Mouse (Mus musculus) cerebellum, postnatal 36 days (tissue): Measurements from ENCODE around the gene Crb1.

Source experiments
- DNase-seq, 2 experiments: peaks; one replicate each; pipeline ENCODE4 v3.0.0; 2021 to 2022; ENCODE audit warnings: mixed read lengths in 2 of 2

Crb1 gene

DNA sequence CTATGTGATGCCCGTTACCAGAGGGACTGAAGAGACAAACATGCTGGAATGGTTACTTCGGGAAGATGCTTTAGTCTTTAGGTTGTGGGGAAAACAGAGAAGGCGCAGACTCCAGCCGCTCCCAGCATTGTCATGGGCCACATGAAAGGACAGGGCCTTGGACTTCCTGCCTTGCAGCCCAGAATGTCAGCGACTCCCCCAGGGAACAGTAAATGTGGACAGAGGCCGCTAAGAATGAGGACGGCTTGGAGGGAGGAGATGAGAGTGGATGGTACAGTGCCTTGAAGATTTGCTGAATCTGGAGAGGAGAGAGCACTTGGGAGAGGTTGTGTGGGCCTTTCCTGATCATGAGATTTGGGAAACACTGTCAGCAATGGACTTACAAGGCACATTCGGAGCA is 161.6 kb downstream of the Crb1 start:
- DNase-seq = no peak

DNA sequence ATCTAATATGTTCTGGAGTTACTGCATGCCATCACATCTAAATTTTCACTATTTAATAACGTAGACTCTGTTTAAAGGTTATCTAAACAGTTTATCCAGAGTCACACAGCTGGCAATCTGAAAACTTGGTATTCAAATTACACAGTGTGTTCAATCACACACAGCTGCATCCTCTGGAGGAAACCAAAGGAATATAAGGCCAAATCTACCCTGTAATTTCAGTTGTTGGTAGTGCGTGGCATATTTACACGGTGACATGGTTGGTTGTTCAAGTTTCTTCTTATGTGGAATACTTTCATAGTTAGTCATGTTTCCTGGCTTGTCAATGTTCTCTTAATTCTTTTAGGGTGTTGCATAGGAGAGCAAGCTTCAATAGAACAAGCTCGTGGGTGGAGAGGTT is 166.4 kb downstream of the Crb1 start:
- no peak for DNase-seq

DNA sequence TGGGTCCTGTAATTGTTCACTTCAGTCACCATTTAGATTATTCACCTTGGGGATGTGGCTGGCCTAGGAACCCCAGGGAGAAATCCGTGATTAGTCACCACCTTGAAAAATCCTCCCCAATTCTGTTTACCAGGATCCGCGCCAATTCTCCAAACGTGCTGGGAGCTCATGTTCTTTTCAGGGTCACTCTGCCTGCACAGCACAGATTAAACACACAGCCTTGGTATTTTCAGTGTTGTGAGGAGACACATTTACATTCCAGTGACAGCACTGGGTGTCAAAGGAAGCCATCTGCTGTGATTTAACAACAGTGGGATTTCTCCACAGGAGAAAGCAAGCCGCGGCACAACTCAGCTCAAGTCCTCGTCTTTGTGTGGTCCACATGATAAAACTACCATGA is 167.1 kb downstream of the Crb1 start:
- DNase-seq = peak in 1 of 2 experiments; percentile 11

DNA sequence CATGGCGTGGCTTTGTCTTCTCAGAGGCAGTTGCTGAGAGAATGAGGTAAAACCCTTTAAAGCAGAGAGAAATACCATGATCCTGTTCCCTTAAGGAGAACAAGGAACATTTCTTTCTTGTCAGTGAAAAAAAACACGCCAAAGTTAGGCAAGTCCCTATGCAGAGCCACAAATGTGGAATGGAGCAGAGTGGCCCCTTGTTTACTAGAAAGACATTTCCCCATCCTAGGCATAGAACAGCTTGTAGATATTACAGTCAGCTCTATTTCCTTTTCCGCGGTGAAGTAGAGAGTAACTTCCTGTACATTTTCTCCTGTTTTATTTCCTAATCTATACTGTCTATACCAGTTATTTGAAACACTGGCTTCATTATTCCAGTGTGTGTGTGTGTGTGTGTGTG is 170.6 kb downstream of the Crb1 start:
- DNase-seq = no peak

DNA sequence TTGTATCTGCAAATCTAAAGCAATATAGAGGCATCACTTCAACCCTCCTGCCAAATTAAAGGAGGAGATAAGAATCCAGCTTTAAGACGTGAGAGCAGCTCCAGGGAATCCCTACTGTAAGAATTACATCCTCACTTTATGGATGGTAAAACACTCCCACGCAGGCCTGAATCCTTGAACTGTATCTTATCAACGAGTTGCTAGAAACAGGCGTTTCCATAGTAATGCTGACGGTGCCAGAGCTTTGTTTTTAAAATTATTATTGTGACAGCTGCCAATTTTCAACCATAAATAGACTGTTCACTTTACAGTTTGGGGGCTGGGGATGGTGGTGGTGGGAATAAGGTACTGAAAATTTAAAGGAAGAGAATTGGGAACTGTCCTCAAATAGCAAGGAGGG is 173.9 kb downstream of the Crb1 start:
- DNase-seq = no peak

DNA sequence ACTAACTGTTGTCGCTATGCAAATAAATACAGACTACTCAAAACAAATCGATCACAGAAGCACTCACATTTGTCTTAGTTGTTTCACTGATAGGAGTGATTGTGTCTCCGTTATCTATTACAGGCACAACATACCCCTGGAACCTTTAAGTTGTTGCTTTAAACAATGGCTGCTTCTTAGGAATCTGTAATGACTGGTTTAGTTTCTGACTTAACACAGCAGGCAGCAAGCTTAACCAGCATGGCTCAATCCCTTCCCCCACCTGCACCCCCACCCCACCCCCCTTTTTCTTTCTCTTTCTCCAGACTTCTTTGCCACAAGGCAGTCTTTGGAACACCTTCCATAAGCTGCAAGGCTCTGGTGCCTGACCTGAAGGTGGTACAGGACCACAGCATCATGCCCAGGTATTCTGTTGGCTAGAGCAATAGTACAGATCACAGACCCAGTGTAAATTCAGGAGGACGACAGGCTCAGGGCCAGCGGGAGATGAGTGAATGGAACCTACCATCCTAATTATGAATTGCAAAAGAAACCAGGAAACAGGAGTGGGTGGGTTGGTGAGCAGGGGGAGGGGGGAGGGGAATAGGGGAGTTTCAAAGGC is 182.4 kb downstream of the Crb1 start:
- no peak for DNase-seq

DNA sequence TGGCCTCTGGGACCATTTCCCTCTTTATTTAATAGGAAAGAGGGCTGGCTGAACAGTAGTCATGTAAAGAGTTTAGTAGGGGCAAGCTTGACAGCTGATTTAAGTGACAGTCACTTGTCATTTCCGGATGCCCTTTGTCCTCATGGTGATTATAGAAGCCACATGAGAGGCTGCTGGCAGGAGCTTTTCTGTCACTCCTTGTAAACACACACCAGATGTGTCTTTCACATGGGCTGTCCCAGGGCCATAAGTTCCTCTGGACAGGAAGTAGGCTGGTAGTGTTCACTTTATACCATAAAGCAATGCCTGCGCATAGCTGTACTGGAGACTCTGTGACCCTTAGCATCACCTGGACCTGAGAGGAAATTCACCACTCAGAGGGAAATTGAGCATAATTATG is 182.9 kb downstream of the Crb1 start:
- DNase-seq = no peak

DNA sequence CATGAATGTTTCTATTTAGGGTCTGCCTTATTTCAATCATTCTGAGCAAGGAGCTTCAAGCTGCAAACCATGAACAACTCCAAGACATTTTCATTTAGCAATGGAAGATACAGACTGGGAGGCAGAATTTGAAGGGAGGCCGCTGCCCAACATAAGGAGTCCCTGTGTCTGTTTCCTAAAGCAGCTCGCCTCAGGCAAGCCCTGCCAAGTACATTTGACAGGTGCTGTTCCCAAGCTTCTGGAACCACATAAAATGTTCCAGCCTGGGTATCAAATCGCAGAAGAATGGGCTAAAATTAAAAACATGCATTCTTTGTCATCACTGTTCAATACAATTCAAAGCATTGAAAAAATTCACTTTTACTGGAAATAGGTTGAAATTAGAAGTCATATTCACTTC is 184.3 kb downstream of the Crb1 start:
- DNase-seq = peak in 1 of 2 experiments; percentile 6

DNA sequence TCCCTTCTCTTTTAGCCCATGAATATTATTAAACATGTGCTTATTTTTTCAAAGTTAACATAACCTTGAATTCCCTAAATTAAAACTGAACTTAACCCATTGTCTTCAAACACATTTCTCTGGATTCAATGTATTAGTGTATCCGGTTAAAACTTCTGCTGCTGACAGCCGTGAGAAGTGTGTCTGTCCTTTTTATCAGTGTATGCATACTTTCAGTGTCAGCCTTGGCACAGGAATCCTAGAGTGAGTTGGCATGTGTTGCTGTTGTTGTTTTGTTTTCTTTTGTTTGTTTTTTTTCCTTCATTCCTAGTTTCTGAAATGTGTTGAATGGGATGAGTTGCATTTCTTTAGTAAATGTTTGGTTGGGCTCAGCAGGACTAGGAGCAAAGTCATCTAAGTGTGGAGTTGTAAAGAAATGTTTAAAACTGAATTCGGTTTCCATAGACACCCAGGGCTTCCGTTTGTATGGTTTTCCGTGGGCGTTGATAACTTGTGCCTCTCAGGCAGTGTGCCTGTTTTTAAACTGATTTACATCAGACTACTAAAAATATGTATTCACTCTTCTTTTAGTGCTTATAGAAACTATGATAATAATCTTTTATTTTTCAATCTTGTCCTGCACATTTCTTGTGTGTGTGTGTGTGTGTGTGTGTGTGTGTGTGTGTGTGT is 196.3 kb downstream of the Crb1 start:
- no peak for DNase-seq

DNA sequence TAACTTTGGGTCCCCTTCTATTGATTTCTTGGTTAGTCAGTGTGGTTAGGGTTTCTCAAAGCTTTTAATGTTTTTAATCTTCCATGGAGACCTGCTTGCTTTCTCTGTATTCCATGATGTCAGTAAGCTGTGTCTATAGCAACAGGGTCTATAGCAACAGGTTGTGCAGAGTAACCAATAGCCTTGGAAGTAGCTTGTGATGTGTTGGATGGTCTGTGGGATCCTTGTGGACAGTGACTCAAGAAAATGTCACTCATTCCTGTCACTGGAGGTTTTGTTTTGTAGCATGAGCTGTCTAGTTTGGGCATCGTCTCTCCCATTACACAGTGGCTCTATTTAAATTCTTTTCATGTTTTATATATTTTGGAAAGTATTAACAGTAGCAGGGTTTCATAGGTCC is 197.2 kb downstream of the Crb1 start:
- DNase-seq = no peak

DNA sequence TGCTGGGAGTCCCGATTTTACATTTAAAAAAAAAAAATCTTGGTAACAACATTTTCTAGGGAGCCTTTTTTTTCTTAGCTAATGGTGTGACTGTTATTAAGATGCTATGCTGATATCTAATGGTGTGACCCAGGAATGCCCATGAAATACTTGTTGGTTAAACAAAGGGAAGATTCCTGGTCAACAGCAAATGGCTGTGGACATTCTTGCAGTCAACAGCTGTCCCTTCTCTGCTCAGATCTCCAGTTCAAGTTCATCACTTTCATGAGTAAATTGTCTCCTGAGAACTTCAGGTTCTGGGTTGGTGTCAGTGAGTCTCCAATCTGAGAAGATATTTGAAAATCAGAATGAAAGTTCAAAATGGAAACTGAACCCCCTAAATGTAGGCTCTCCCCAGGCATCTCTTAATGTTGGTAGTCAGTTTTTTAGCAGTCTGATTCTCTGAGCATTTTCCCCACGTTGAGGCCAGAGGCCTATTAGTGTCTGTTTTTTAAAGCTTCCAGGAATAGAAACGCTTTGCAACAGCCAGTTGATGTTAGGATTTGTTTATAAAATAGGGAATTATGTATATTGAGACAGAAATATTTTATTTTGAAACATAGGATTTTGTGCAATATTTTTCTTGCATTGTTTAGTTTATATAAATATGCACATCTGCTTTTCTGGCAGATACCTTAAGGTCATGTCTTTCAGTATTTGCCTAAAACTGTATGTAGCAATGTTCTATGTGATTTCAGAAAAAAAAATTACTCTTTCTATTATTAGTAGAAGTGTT is 202.7 kb downstream of the Crb1 start:
- no peak for DNase-seq

DNA sequence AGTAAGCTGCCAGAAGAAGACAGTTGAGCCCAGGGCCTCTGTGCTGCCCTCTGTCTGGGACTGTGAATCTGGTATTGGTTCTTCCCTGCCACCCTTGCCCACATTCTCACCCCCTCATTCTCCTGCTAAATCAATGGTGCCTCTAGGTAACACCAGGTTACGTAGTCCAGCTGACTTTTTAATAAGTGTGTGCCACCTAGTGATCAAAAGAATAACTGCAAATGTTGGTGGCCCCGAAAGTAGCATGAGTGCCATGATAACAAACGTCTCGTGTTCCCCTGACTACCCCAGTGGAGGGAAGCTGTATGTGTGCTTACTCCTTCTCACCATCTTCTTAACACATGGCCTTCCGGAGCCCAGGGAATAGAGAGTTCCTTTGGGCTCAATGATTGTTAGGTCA is 214.1 kb downstream of the Crb1 start:
- DNase-seq = peak in 1 of 2 experiments; percentile 22

DNA sequence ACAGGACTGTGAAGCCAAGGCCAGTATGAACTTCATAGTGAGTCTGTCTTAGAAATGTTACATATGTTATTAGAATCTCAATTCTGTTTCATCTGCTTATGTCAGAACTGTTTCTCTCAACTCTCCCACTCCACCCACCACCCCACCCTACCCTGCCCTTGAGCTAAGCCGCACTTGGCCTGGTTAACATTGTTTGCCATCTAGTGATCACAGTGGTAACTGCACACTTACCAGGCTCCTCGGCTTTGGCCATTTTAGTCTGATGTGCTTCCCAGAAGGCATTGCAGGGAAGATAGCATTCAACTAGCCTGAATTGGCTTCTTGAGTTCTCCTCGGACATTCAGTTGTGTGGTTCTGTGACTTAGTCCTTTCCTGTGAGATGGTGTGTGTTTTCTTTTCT is 215.3 kb downstream of the Crb1 start:
- no peak for DNase-seq

DNA sequence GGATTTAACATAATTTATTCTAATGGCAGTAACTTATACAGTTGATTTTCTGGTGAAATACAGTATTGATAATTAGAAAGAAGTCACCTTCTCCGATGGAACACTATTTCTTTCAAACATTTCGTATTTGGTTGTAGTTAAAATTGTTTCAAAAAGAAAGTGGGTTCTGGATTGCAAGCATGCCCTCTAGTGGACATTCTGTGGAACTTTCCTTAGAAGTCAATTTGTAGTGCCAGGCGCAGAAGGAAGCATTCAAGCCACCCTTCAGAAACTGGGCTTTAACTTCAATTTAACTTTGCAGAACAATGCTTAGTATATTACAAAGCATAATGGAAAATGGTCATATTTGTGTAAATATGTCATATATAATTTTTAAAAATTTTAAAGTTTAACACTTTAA is 220.5 kb downstream of the Crb1 start:
- DNase-seq = no peak

DNA sequence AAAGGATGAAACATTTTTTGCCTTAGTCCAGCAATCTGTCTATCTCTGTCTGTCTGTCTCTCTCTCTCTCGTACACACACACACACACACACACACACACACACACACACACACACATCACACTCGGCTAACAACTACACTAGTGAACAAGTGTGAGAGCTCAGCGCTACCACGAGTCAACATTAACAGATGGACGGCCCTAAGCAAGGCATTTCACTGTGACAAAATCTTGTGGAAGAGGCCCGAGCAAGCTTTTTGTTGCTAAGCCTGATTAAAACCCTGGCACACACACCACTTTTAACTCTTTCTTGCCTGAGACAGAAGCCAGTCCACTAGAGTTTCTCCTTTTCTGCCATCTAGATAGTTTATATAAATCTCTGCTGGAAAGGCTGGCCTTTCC is 223.4 kb downstream of the Crb1 start:
- DNase-seq = no peak

DNA sequence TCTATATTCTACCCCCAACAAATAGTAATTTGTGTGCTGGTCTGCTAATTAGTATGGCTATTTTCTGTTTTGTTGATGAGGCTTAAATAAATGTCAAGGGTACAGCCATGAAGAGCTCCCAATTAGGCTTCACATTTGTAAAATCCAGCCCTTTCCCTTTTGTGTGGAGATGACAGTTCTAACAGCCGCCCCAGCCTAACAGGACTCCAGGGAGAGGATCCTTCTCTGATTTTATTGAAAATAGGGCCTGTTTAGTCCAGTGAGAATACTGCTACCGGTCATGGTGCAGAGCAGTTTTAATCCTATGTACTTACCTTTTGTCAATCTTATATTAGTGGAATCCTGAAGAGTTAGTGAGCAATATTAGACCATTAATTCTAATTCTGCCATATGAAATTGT is 223.9 kb downstream of the Crb1 start:
- no peak for DNase-seq
